24 mouse cellular contexts compared by ENCODE assay signal in the genomic region with DNA sequence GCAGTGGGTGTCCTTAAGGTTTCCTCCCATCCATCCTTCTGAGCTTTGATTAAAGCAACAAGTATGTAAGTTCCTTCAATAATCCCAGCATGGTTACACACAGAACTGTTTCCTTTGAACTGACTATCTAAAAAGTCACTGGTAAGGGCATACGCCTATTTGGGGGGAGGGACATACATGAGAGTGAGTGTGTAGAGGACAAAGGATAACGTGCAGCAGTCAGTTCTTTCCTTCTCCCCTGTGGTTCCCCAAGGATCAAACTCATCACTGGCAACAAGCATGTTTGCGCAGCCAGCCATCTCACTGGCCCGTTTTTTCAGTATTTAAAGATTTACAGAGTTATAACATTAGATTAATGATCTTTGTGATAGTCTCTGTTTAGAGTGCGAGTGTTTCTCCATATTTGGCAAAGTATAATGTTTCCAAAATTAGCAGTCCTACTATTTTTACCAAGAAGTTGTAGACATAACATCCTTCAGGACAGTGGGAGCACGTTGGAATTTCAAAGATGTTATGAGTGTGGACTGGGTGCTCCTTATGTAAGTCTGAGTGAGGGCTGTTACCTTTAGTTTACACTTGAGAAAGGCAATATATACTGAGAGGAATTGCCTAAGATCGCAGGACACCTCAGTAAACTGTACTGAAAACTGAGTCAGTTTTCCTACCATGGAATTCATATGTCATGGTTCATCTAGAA.
DNase-seq lines count a peak whose midpoint lies in the region; ATAC-seq and TF ChIP-seq lines count a peak whose summit lies in the region.
"Had no signal": no experiment of that assay in that cellular context is flagged by ENCODE, and none has a peak within 500 bp of the region (broad histone marks: within the 10 kb centered on the region; RNA-seq: fewer than 3 reads in every experiment).

No protein-coding gene starts in this region.

- no peak overlapping the region for H3K9ac ChIP-seq in kidney, postnatal 0 days (ENCODE audit: low read depth, low read length)
- no peak overlapping the region for H3K9ac ChIP-seq in intestine, embryonic 15.5 days
- H3K9ac ChIP-seq in stomach, embryonic 16.5 days (ENCODE audit: low read length) = no peak overlapping the region
- H3K9ac ChIP-seq: embryonic facial prominence, embryonic 13.5 days; forebrain, postnatal 0 days; heart, embryonic 15.5 days; midbrain, embryonic 12.5 days; neural tube, embryonic 13.5 days had no signal

- no peak for ATAC-seq in kidney, postnatal 0 days (replicated peaks; ENCODE audit: low FRiP score, low read depth)
- no peak for ATAC-seq in intestine, embryonic 15.5 days
- ATAC-seq in stomach, embryonic 16.5 days (ENCODE audit: insufficient read depth, low FRiP score) = peak; percentile 53; the same call in 1 of the 2 replicates
- ATAC-seq: CD4-positive, CD25-positive, alpha-beta regulatory T cell, adult 4 months; forebrain, postnatal 0 days; hindbrain, embryonic 16.5 days had no signal

- TF ChIP-seq CTCF in kidney, postnatal 0 days (IDR thresholded peaks at IDR 0.05; ENCODE audit: low read depth) = no peak

- H3K36me3 ChIP-seq in kidney, postnatal 0 days (ENCODE audit: insufficient read depth, low read length) = no peaks in the 10 kb centered on the region
- H3K36me3 ChIP-seq in intestine, embryonic 15.5 days = no peaks in the 10 kb centered on the region
- no peaks in the 10 kb centered on the region for H3K36me3 ChIP-seq in limb, embryonic 10.5 days
- no peaks in the 10 kb centered on the region for H3K36me3 ChIP-seq in stomach, embryonic 16.5 days (ENCODE audit: control insufficient read depth, insufficient read depth, low read length)
- H3K36me3 ChIP-seq: embryonic facial prominence, embryonic 13.5 days; heart, embryonic 10.5 days; heart, embryonic 15.5 days; midbrain, embryonic 12.5 days; neural tube, embryonic 13.5 days had no signal

- no peak overlapping the region for H3K27ac ChIP-seq in kidney, postnatal 0 days
- H3K27ac ChIP-seq in intestine, embryonic 15.5 days = peak overlapping the region; percentile 63
- peak overlapping the region; percentile 51; the same call in 1 of the 2 replicates for H3K27ac ChIP-seq in limb, embryonic 10.5 days
- no peak overlapping the region for H3K27ac ChIP-seq in stomach, embryonic 16.5 days (ENCODE audit: low read length)
- H3K27ac ChIP-seq: embryonic facial prominence, embryonic 13.5 days; heart, embryonic 10.5 days; heart, embryonic 15.5 days; midbrain, embryonic 12.5 days; neural tube, embryonic 13.5 days had no signal

- peaks cover 2% of the 10 kb centered on the region; the same call in 1 of the 2 replicates for H3K4me1 ChIP-seq in kidney, postnatal 0 days (replicated peaks; ENCODE audit: insufficient read depth, low read length)
- H3K4me1 ChIP-seq in intestine, embryonic 15.5 days (replicated peaks) = no peaks in the 10 kb centered on the region; the same call in 1 of the 2 replicates
- H3K4me1 ChIP-seq in limb, embryonic 10.5 days = peaks cover 41% of the 10 kb centered on the region
- peaks cover 11% of the 10 kb centered on the region for H3K4me1 ChIP-seq in stomach, embryonic 16.5 days (ENCODE audit: control insufficient read depth, insufficient read depth, low read length)
- H3K4me1 ChIP-seq: heart, embryonic 10.5 days; heart, embryonic 15.5 days; midbrain, embryonic 12.5 days had no signal

- H3K9me3 ChIP-seq in kidney, postnatal 0 days (replicated peaks; ENCODE audit: low read length) = no peaks in the 10 kb centered on the region
- H3K9me3 ChIP-seq in intestine, embryonic 15.5 days = no peaks in the 10 kb centered on the region
- no peaks in the 10 kb centered on the region for H3K9me3 ChIP-seq in limb, embryonic 10.5 days (replicated peaks)
- no peaks in the 10 kb centered on the region for H3K9me3 ChIP-seq in stomach, embryonic 16.5 days (replicated peaks; ENCODE audit: control insufficient read depth, low read length)
- H3K9me3 ChIP-seq: embryonic facial prominence, embryonic 13.5 days; heart, embryonic 10.5 days; heart, embryonic 15.5 days; midbrain, embryonic 12.5 days; neural tube, embryonic 13.5 days had no signal

- no peaks in the 10 kb centered on the region for H3K27me3 ChIP-seq in kidney, postnatal 0 days (ENCODE audit: insufficient read depth, low read length)
- no peaks in the 10 kb centered on the region for H3K27me3 ChIP-seq in intestine, embryonic 15.5 days (replicated peaks)
- no peaks in the 10 kb centered on the region for H3K27me3 ChIP-seq in limb, embryonic 10.5 days (ENCODE audit: low read depth, poor library complexity, severe bottlenecking)
- no peaks in the 10 kb centered on the region for H3K27me3 ChIP-seq in stomach, embryonic 16.5 days (ENCODE audit: control insufficient read depth, insufficient read depth, low read length)
- H3K27me3 ChIP-seq: embryonic facial prominence, embryonic 13.5 days; heart, embryonic 15.5 days; midbrain, embryonic 12.5 days; neural tube, embryonic 13.5 days had no signal

- WGBS in kidney, postnatal 0 days = 39% methylated on average over 7 of the region's 7 CpGs
- 37% methylated on average over 7 of the region's 7 CpGs for WGBS in intestine, embryonic 15.5 days
- WGBS in limb, embryonic 10.5 days = 82% methylated on average over 7 of the region's 7 CpGs
- WGBS in stomach, embryonic 16.5 days = 45% methylated on average over 7 of the region's 7 CpGs

- H3K4me3 ChIP-seq in kidney, postnatal 0 days (replicated peaks; ENCODE audit: low read depth, low read length) = no peak overlapping the region
- H3K4me3 ChIP-seq in intestine, embryonic 15.5 days (replicated peaks) = no peak overlapping the region
- H3K4me3 ChIP-seq in limb, embryonic 10.5 days = no peak overlapping the region
- no peak overlapping the region for H3K4me3 ChIP-seq in stomach, embryonic 16.5 days (replicated peaks; ENCODE audit: low read length)
- H3K4me3 ChIP-seq: embryonic facial prominence, embryonic 13.5 days; heart, embryonic 10.5 days; heart, embryonic 15.5 days; midbrain, embryonic 12.5 days; neural tube, embryonic 13.5 days had no signal

- no peak overlapping the region for H3K4me2 ChIP-seq in kidney, postnatal 0 days (ENCODE audit: low read length)
- no peak overlapping the region for H3K4me2 ChIP-seq in intestine, embryonic 15.5 days (replicated peaks)
- H3K4me2 ChIP-seq in stomach, embryonic 16.5 days (ENCODE audit: low read depth, low read length) = no peak overlapping the region
- H3K4me2 ChIP-seq: embryonic facial prominence, embryonic 13.5 days; heart, embryonic 15.5 days; liver, embryonic 11.5 days; midbrain, embryonic 12.5 days; neural tube, embryonic 13.5 days had no signal

- DNase-seq in kidney, postnatal 0 days (ENCODE audit: low spot score) = peak; percentile 61
- no peak for DNase-seq in kidney, postnatal 4 days
- no peak for DNase-seq in limb, embryonic 10.5 days (ENCODE audit: low spot score)
- no peak for DNase-seq in urinary bladder, postnatal 14 days (ENCODE audit: low spot score)
- DNase-seq in adrenal gland, adult (ENCODE audit: inconsistent age in 2 of 2, low spot score in 1 of 2) = no peak
- DNase-seq: adrenal gland, postnatal 25 days; cerebellum, adult 11-12 months; cerebellum, adult 9-11 months; forebrain, postnatal 0 days; kidney, adult 11 months; lung, postnatal 14 days; right cerebral cortex, postnatal 14 days; thymus, adult 2 months; thymus, postnatal 36 days had no signal

Comparison
In these comparisons a context has a peak if more than half of its experiments do, and no peak if none do; other contexts are left out.
1. H3K27ac ChIP-seq: peak in intestine, embryonic 15.5 days (single experiment) and limb, embryonic 10.5 days (single experiment); none in kidney, postnatal 0 days (single experiment) and stomach, embryonic 16.5 days (single experiment).